10 mouse cellular contexts compared by ENCODE assay signal in the genomic region with DNA sequence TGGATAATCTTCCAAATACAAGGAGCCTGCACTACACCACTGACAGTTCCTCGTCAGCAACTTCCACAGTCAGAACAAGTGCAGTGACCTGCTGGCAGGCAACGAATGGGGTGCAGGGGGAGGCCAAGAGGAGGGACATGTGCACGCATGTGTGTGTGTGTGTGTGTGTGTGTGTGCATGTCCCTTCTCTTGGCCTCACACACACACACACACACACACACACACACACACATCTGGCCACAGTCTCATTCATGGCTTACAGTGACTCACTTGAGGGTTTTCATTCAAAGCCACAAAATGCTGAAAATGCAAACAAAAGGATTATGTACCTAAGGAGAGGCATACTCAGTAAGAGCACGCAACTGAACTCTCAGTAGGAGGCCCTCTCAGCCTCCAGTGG.
A peak's percentile ranks its signal among the peaks of the same experiment; 100 is the strongest.
DNase-seq lines count a peak whose midpoint lies in the region; ATAC-seq lines count a peak whose summit lies in the region.
"Had no signal": no experiment of that assay in that cellular context is flagged by ENCODE, and none has a peak within 500 bp of the region (broad histone marks: within the 10 kb centered on the region; RNA-seq: fewer than 3 reads in every experiment).

No protein-coding gene starts in this region.

- no peaks in the 10 kb centered on the region for H3K9me3 ChIP-seq in forebrain, embryonic 13.5 days (replicated peaks)
- H3K9me3 ChIP-seq in forebrain, embryonic 15.5 days: no peaks in the 10 kb centered on the region

- 0 out of 2 replicates have a peak, but pooled peaks have one; percentile 16 for ATAC-seq in forebrain, embryonic 13.5 days
- ATAC-seq in forebrain, embryonic 15.5 days (replicated peaks): no peak

- H3K4me3 ChIP-seq in forebrain, embryonic 13.5 days: no peak overlapping the region
- no peak overlapping the region for H3K4me3 ChIP-seq in forebrain, embryonic 15.5 days

- WGBS in forebrain, embryonic 13.5 days: 14% methylated on average over 4 of the region's 4 CpGs
- 19% methylated on average over 4 of the region's 4 CpGs for WGBS in forebrain, embryonic 15.5 days

- no peak overlapping the region for H3K27ac ChIP-seq in forebrain, embryonic 13.5 days
- no peak overlapping the region for H3K27ac ChIP-seq in forebrain, embryonic 15.5 days (replicated peaks)

- peak; percentile 42 to 45 for DNase-seq in urinary bladder, adult 18-20 months (ENCODE audit: low spot score in 2 of 2)
- DNase-seq in urinary bladder, postnatal 10 days (ENCODE audit: low spot score): no peak
- DNase-seq in lung, postnatal 10 days: peak; percentile 46
- no peak for DNase-seq in cerebellum, adult 9-10 months
- DNase-seq in left cerebral cortex, adult 18-20 months (ENCODE audit: low spot score in 2 of 2): no peak
- no peak for DNase-seq in heart, postnatal 10 days
- DNase-seq: cerebellum, adult 18-20 months; layer of hippocampus, adult 9-11 months had no signal

- H3K4me1 ChIP-seq in forebrain, embryonic 13.5 days: peaks cover 14% of the 10 kb centered on the region
- peaks cover 4% of the 10 kb centered on the region; the same call in 1 of the 2 replicates for H3K4me1 ChIP-seq in forebrain, embryonic 15.5 days

- H3K4me2 ChIP-seq in forebrain, embryonic 13.5 days: no peak overlapping the region
- no peak overlapping the region for H3K4me2 ChIP-seq in forebrain, embryonic 15.5 days (replicated peaks)

- intact Hi-C loops in heart, postnatal 10 days (cut with DNase I): no loop called here

- H3K27me3 ChIP-seq in forebrain, embryonic 13.5 days: no peaks in the 10 kb centered on the region
- no peaks in the 10 kb centered on the region for H3K27me3 ChIP-seq in forebrain, embryonic 15.5 days

- H3K36me3 ChIP-seq in forebrain, embryonic 13.5 days (ENCODE audit: poor library complexity, severe bottlenecking): no peaks in the 10 kb centered on the region
- no peaks in the 10 kb centered on the region for H3K36me3 ChIP-seq in forebrain, embryonic 15.5 days

- no peak overlapping the region for H3K9ac ChIP-seq in forebrain, embryonic 13.5 days
- H3K9ac ChIP-seq in forebrain, embryonic 15.5 days (replicated peaks): no peak overlapping the region

Comparison
In these comparisons a context has a peak if more than half of its experiments do, and no peak if none do; other contexts are left out.
1. DNase-seq: peak in urinary bladder, adult 18-20 months (2 of 2) and lung, postnatal 10 days (single experiment); none in urinary bladder, postnatal 10 days (single experiment), cerebellum, adult 9-10 months (single experiment), left cerebral cortex, adult 18-20 months (0 of 2) and heart, postnatal 10 days (0 of 2).